Mouse (Mus musculus): Measurements from ENCODE around the gene Espnl. TPM values are rescaled to one million over a fixed set of nuclear protein-coding genes. Genes with fewer than 3 reads are reported as not detected.

The Espnl gene
- total and polyA plus RNA-seq, 3 experiments: 7.0 to 11.2 (median 9.8) TPM

DNA sequence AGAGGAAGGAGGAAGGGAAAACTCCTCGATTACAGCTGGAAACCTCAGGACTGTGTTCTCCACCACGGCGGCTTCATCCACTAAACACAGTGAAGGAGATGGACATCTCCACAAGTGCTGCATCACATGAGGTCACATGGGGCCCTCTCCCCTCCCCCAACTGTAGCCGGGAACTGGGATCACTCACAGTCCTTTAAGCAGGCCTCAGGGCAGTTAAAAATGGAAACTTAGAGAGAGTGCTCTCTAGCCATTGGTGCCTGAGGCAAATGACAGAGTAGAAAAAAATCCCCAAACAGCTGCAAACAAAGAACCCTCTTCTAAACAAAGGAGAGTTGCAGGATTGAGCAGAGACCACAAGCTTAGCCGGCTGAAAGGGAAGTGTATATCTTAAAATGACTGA, 8.6 kb upstream of the Espnl start:
- peaks cover 49 to 94% of the 10 kb centered on the region in 2 experiments for H3K36me3 ChIP-seq (replicated peaks in 1 of 2; ENCODE audit: control insufficient read depth in 1 of 2, insufficient read depth in 1 of 2, low read length in 1 of 2)
- H3K4me3 ChIP-seq (replicated peaks in 1 of 3; ENCODE audit: low read depth in 2 of 3, low read length in 2 of 3, poor library complexity in 1 of 3): no peak overlapping the region
- H3K27me3 ChIP-seq (replicated peaks): no peaks in the 10 kb centered on the region
- no peaks in the 10 kb centered on the region for H3K79me2 ChIP-seq (replicated peaks; ENCODE audit: control insufficient read depth, extremely low read depth, insufficient read depth, poor library complexity, severe bottlenecking)
- peak overlapping the region; percentile 78 for H3K27ac ChIP-seq (ENCODE audit: insufficient read depth, low read depth)
- no peaks in the 10 kb centered on the region for H3K9me3 ChIP-seq (replicated peaks; ENCODE audit: low read length)
- peaks cover 3 to 31% of the 10 kb centered on the region in 2 experiments for H3K4me1 ChIP-seq (ENCODE audit: control insufficient read depth in 1 of 2, insufficient read depth in 2 of 2)
- DNase-seq (ENCODE audit: extremely low read depth): peak; percentile 53
- dilution Hi-C loops (cut with MboI; ENCODE audit: extremely low pct_ligation_motif_present, extremely low pct_unique_long_range_greater_than_20kb, low sequenced_read_pairs) (no loop called here), in situ Hi-C loops (cut with MboI; ENCODE audit: low pct_ligation_motif_present, low pct_unique_long_range_greater_than_20kb, low sequenced_read_pairs) (no loop called here)
- H3K9ac ChIP-seq (ENCODE audit: insufficient read depth, low read depth): no peak overlapping the region; the same call in 1 of the 2 replicates
- peak overlapping the region; percentile 9 for H3K4me2 ChIP-seq (ENCODE audit: insufficient read depth, low read depth, poor library complexity, severe bottlenecking)
- TF ChIP-seq ETS1 (conservative IDR thresholded peaks at IDR 0.05; ENCODE audit: low read depth, low read length) (peak; percentile 60), ZC3H11A (IDR thresholded peaks at IDR 0.05; ENCODE audit: low read depth, low read length) (no peak), BHLHE40 (IDR thresholded peaks at IDR 0.05; ENCODE audit: low read depth, low read length) (peak; percentile 56), E2F4 (IDR thresholded peaks at IDR 0.05; ENCODE audit: insufficient replicate concordance, low read depth, low read length) (no peak), RCOR1 (conservative IDR thresholded peaks at IDR 0.05; ENCODE audit: low read depth, low read length) (no peak), MEF2A (IDR thresholded peaks at IDR 0.05; ENCODE audit: borderline replicate concordance, low read depth, low read length) (peak; percentile 92), MXI1 (IDR thresholded peaks at IDR 0.05; ENCODE audit: low read depth, low read length) (0 out of 2 replicates have a peak, but pooled peaks have one; percentile 45), ELF1 (IDR thresholded peaks at IDR 0.05; ENCODE audit: low read depth, low read length) (no peak), GABPA (IDR thresholded peaks at IDR 0.05; ENCODE audit: insufficient replicate concordance, low read depth, low read length) (no peak), USF1 (IDR thresholded peaks at IDR 0.05; ENCODE audit: low read depth, low read length) (peak; percentile 67), MAFK (IDR thresholded peaks at IDR 0.05; ENCODE audit: insufficient replicate concordance, low read length) (0 out of 2 replicates have a peak, but pooled peaks have one; percentile 11), IRF4 (IDR thresholded peaks at IDR 0.05; ENCODE audit: low read depth, low read length) (peak; percentile 71), MYC (IDR thresholded peaks at IDR 0.05; ENCODE audit: low read depth, low read length) (no peak), CHD2 (IDR thresholded peaks at IDR 0.05; ENCODE audit: low read length) (peak; percentile 77), ZNF384 (IDR thresholded peaks at IDR 0.05; ENCODE audit: low read depth, low read length) (peak; percentile 87), EP300 (IDR thresholded peaks at IDR 0.05; ENCODE audit: low read length) (peak; percentile 48; the same call in 1 of the 2 replicates), SIN3A (IDR thresholded peaks at IDR 0.05; ENCODE audit: low read length) (0 out of 2 replicates have a peak, but pooled peaks have one; percentile 47)

- H3K9me3 ChIP-seq (replicated peaks; ENCODE audit: low read length): no peaks in the 10 kb centered on the region
- no peak for DNase-seq (ENCODE audit: extremely low read depth)
- H3K27ac ChIP-seq (ENCODE audit: insufficient read depth, low read depth): no peak overlapping the region
- no peak overlapping the region for H3K4me2 ChIP-seq (ENCODE audit: insufficient read depth, low read depth, poor library complexity, severe bottlenecking)
- in situ Hi-C loops (cut with MboI; ENCODE audit: low pct_ligation_motif_present, low pct_unique_long_range_greater_than_20kb, low sequenced_read_pairs): no loop called here
- peaks cover 6 to 18% of the 10 kb centered on the region in 2 experiments for H3K4me1 ChIP-seq (ENCODE audit: control insufficient read depth in 1 of 2, insufficient read depth in 2 of 2)
- H3K4me3 ChIP-seq (replicated peaks in 1 of 3; ENCODE audit: low read depth in 2 of 3, low read length in 2 of 3, poor library complexity in 1 of 3): no peak overlapping the region
- no peaks in the 10 kb centered on the region for H3K27me3 ChIP-seq (replicated peaks)
- no peaks in the 10 kb centered on the region for H3K79me2 ChIP-seq (replicated peaks; ENCODE audit: control insufficient read depth, extremely low read depth, insufficient read depth, poor library complexity, severe bottlenecking)
- H3K36me3 ChIP-seq (replicated peaks in 1 of 2; ENCODE audit: control insufficient read depth in 1 of 2, insufficient read depth in 1 of 2, low read length in 1 of 2): peaks cover 36 to 96% of the 10 kb centered on the region in 2 experiments
- dilution Hi-C loops (cut with MboI; ENCODE audit: extremely low pct_ligation_motif_present, extremely low pct_unique_long_range_greater_than_20kb, low sequenced_read_pairs): no loop called here
- no peak overlapping the region for H3K9ac ChIP-seq (ENCODE audit: insufficient read depth, low read depth)
- TF ChIP-seq MEF2A (IDR thresholded peaks at IDR 0.05; ENCODE audit: borderline replicate concordance, low read depth, low read length) (no peak), MAZ (IDR thresholded peaks at IDR 0.05; ENCODE audit: low read depth, low read length) (no peak)
Observed at GRCm38 (mm10) chr1:91317656-91318055, 4.2 kb upstream of the Espnl start.

Data from CH12.LX (cell line).